Mouse (Mus musculus) stomach, postnatal 0 days (tissue): ENCODE measurements around the gene Hnmt. TPM values are rescaled to one million over a fixed set of nuclear protein-coding genes. Genes with fewer than 3 reads are reported as not detected.
"Not testable (repeated sequence)": the region's sequence is repeated elsewhere in the genome, so short reads cannot be mapped to it uniquely, and the experiment has no call there.

Source experiments
- ATAC-seq: fragments of 200-750 bp; cut with Nextera tagmentation; 2 replicates; pipeline ENCODE4 v1.8.0; 2017; ENCODE audit not compliant: low FRiP score, low TSS enrichment
- DNase-seq: peaks from one replicate; pipeline ENCODE4 v3.0.0-alpha.2; 2016; ENCODE audit warnings: low spot score
- H3K27ac ChIP-seq: fragments of 300-500 bp; sonication (generic); replicated peaks from 2 replicates; pipeline ENCODE4 v1.5.1; 2014; ENCODE audit warnings: mild to moderate bottlenecking, control low read depth
- H3K27me3 ChIP-seq: fragments of 300-500 bp; sonication (generic); 2 replicates; pipeline ENCODE4 v1.6.1; 2014; ENCODE audit warnings: low read length; ENCODE audit not compliant: control insufficient read depth, insufficient read depth
- H3K36me3 ChIP-seq: fragments of 300-500 bp; sonication (generic); 2 replicates; pipeline ENCODE4 v1.6.1; 2014; ENCODE audit warnings: low read length, mixed read lengths; ENCODE audit not compliant: control insufficient read depth, insufficient read depth
- H3K4me1 ChIP-seq: fragments of 300-500 bp; sonication (generic); replicated peaks from 2 replicates; pipeline ENCODE4 v1.6.1; 2014; ENCODE audit warnings: antibody characterized with exemption; ENCODE audit not compliant: control insufficient read depth, insufficient read depth
- H3K4me2 ChIP-seq: fragments of 300-500 bp; sonication (generic); replicated peaks from 2 replicates; pipeline ENCODE4 v1.6.1; 2014; ENCODE audit warnings: low read depth, mild to moderate bottlenecking, control low read depth, moderate library complexity
- H3K4me3 ChIP-seq: fragments of 300-500 bp; sonication (generic); 2 replicates; pipeline ENCODE4 v1.5.1; 2014; ENCODE audit warnings: low read depth, low read length, control low read depth
- H3K9ac ChIP-seq: fragments of 300-500 bp; sonication (generic); 2 replicates; pipeline ENCODE4 v1.6.1; 2014; ENCODE audit warnings: mild to moderate bottlenecking, low read length, control low read depth, mixed read lengths
- H3K9me3 ChIP-seq: fragments of 300-500 bp; sonication (generic); 2 replicates; pipeline ENCODE4 v1.6.1; 2016; ENCODE audit warnings: low read length; ENCODE audit not compliant: control insufficient read depth
- CTCF ChIP-seq: IDR thresholded peaks from 2 replicates; pipeline ENCODE4 v1.5.1; 2016; ENCODE audit warnings: antibody characterized with exemption, low read depth, mild to moderate bottlenecking, moderate library complexity
- EP300 ChIP-seq: optimal IDR thresholded peaks from 2 replicates; pipeline ENCODE3; 2016; ENCODE audit warnings: antibody characterized with exemption
- WGBS: fragments of 180-500 bp; shearing (Covaris S2); extraction: QIAGEN DNeasy Blood & Tissue Kit; methylation state at CpG from one replicate; pipeline ENCODE4 v1.1.7; 2014; 5-methylcytosine and 5-hydroxymethylcytosine counted together
- polyA plus RNA-seq: library from polyadenylated mRNA; unstranded; fragments of >200 nt; fragmentation: Nextera tagmentation; extraction: Ambion mirVana; gene quantifications from 2 replicates; pipeline ENCODE4 v1.2.1, GENCODE M21; 2015

Gene Hnmt
- polyA plus RNA-seq, 1 experiment from 2014 or later = 4.7 TPM

DNA sequence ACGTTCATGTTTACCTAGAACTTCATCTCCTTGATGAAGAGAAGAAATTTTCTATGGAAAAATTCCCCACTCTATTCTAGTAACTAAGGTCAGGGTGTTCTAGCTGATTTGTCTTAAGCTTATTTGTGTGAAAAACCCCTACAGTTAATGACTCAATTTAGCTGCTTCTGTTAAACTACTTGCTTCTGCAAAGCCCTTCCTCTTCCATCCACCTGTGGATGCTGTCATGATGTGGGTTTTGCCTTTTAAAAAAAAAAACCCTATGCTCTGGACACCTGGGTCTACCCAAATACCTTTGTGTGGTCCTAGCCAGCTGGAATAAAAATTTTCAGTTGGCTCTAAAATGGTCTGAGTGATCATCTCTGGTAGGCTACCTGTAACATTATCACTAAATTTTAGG, 49.9 kb downstream of the Hnmt start:
- WGBS = 62% methylated on average over 1 of the region's 1 CpGs
- no peaks in the 10 kb centered on the region for H3K36me3 ChIP-seq
- H3K27ac ChIP-seq = no peak overlapping the region
- no peak overlapping the region for H3K4me3 ChIP-seq
- no peak for ATAC-seq
- no peaks in the 10 kb centered on the region for H3K27me3 ChIP-seq
- DNase-seq = no peak
- no peak overlapping the region for H3K9ac ChIP-seq
- H3K4me1 ChIP-seq = no peaks in the 10 kb centered on the region
- no peak overlapping the region for H3K4me2 ChIP-seq
- H3K9me3 ChIP-seq = no peaks in the 10 kb centered on the region
- TF ChIP-seq CTCF (no peak), EP300 (no peak)

DNA sequence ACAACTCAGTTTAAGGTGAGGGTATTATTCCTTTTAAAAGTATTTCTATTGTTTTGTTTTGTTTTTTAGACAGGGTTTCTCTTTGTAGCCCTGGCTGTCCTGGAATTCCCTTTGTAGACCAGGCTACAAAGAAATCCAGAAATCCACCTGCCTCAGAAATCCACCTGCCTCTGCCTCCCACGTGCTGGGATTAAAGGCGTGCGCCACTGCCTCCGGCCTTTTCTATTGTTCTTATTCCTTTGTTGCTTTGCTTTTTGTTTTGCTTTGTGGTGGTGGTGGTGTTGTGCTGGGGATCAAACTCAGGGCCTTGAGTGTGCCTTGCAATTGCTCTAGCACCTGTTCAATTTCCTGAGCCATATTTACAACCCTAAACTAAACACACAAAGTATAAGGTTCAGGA, 50.4 kb downstream of the Hnmt start:
- Histone ChIP-seq H3K9me3 (no peaks in the 10 kb centered on the region), H3K9ac (no peak overlapping the region), H3K36me3 (no peaks in the 10 kb centered on the region), H3K27ac (no peak overlapping the region), H3K4me1 (no peaks in the 10 kb centered on the region), H3K4me2 (no peak overlapping the region), H3K27me3 (no peaks in the 10 kb centered on the region), H3K4me3 (no peak overlapping the region)
- no peak for ATAC-seq
- 84% methylated on average over 4 of the region's 4 CpGs for WGBS
- DNase-seq = no peak
- TF ChIP-seq EP300 (no peak), CTCF (no peak)

DNA sequence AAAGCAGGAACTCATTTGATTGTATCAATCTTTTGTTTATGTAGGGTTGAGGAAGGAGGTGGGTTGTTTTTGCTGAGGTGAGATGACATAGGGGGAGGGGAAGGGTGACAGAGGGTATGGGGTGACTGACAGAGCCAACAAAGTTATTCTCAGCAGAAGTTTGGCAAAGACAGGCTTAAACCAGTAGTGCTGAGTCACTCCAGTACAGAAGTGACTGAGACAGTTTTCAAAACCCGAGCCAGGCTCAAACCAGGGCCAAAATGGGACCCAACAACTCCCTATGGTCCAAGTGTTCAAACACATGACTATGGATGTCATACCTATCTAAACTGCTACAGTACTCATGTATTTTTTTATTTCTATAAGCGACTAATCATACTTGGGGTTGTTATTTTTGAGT, 52.4 kb downstream of the Hnmt start:
- Histone ChIP-seq H3K36me3 (no peaks in the 10 kb centered on the region), H3K27ac (no peak overlapping the region), H3K4me1 (no peaks in the 10 kb centered on the region), H3K4me3 (no peak overlapping the region), H3K4me2 (no peak overlapping the region), H3K9me3 (no peaks in the 10 kb centered on the region), H3K27me3 (no peaks in the 10 kb centered on the region), H3K9ac (no peak overlapping the region)
- ATAC-seq = no peak
- WGBS = 67% methylated on average over 2 of the region's 2 CpGs
- DNase-seq = no peak
- TF ChIP-seq CTCF (no peak), EP300 (no peak)

DNA sequence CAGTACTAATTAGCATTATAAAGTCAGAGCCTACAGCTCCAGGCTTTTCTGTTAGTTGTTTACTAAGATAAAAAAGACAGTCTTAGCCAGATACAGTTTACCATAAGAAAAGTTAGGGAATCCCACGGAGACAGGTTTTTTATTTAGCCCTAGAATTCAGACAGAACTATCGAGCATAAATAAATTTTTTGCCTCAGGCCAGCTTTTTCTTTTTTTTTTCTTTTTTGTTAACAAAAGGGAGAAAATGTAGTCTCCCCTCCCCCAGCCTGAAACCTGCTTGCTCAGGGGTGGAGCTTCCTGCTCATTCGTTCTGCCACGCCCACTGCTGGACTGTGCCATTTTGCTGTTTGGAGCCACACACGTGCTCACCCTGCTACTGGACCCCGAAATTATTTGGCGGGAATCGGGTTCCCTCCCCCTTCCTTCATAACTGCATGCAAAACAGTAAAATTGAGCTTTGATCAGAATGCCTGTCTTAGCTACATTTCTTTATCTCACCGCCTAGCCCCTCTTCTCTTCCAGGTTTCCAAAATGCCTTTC, 59.1 kb downstream of the Hnmt start:
- not testable (repeated sequence) for H3K36me3 ChIP-seq, H3K4me3 ChIP-seq, H3K4me2 ChIP-seq, DNase-seq, H3K9ac ChIP-seq, H3K4me1 ChIP-seq, H3K27ac ChIP-seq, ATAC-seq, H3K27me3 ChIP-seq, H3K9me3 ChIP-seq
- WGBS = 76% methylated on average over 9 of the region's 9 CpGs

DNA sequence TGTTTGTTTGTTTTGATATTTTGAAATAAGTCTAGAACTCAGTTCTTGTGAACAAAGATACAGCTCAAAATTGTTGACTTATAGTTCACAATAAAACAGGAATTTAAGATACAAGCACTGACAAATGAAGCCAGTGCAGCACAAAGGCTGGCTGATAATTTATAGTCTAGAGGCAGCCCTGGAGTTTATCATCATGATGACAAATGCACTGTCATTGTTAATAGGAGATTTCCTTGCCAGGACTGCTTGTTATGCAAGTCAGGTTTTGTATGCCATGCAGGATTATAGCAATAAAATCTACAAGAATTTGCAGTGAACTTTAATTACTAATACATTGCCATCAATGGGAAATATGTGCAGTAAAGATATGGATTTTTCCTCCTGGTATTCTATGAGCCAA, 61.9 kb downstream of the Hnmt start:
- Histone ChIP-seq H3K4me2 (no peak overlapping the region), H3K27me3 (no peaks in the 10 kb centered on the region), H3K4me1 (no peaks in the 10 kb centered on the region), H3K9ac (no peak overlapping the region), H3K36me3 (no peaks in the 10 kb centered on the region), H3K9me3 (no peaks in the 10 kb centered on the region), H3K4me3 (no peak overlapping the region), H3K27ac (no peak overlapping the region)
- ATAC-seq (no peak), DNase-seq (no peak)
- TF ChIP-seq EP300 (no peak), CTCF (no peak)

DNA sequence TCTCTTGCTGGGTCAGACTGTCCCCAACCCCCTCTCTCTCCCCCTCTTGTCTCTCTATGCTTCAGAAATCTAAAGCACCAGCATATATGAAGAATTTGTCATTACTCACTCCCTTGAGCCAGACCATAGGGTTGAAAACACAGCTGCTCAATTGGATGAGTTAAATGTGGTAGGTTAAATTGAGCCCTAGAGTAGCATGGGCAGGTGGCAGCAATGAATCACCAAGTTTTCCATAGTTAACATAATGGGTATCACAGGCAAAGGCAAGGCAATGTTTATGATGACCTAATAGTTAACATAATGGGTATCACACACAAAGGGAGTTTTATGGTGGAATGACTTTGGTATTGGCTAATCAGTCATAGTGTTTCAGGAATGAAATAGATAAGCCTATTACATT, 65.9 kb downstream of the Hnmt start:
- H3K36me3 ChIP-seq = no peaks in the 10 kb centered on the region
- no peak overlapping the region for H3K4me3 ChIP-seq
- H3K4me2 ChIP-seq = no peak overlapping the region
- no peaks in the 10 kb centered on the region for H3K9me3 ChIP-seq
- DNase-seq (no peak), ATAC-seq (no peak)
- no peaks in the 10 kb centered on the region for H3K27me3 ChIP-seq
- no peak overlapping the region for H3K9ac ChIP-seq
- no peaks in the 10 kb centered on the region for H3K4me1 ChIP-seq
- TF ChIP-seq EP300 (no peak), CTCF (no peak)
- no peak overlapping the region for H3K27ac ChIP-seq
